Mouse (Mus musculus) neural tube, embryonic 12.5 days (tissue): ENCODE results near the gene Elk4. TPM values are rescaled to one million over a fixed set of nuclear protein-coding genes. Genes with fewer than 3 reads are reported as not detected.

Experiments
- ATAC-seq: fragments of 200-750 bp; cut with Nextera tagmentation; 2 replicates; pipeline ENCODE4 v1.8.0; 2017; ENCODE audit warnings: low read depth, mild to moderate bottlenecking, moderate TSS enrichment, moderate library complexity; ENCODE audit not compliant: low FRiP score
- H3K27ac ChIP-seq: fragments of 300-500 bp; sonication (generic); 2 replicates; pipeline ENCODE4 v1.5.1; 2016
- H3K27me3 ChIP-seq: fragments of 300-500 bp; sonication (generic); replicated peaks from 2 replicates; pipeline ENCODE4 v1.6.1; 2016; ENCODE audit warnings: mild to moderate bottlenecking
- H3K36me3 ChIP-seq: fragments of 300-500 bp; sonication (generic); 2 replicates; pipeline ENCODE4 v1.6.1; 2016; ENCODE audit warnings: mild to moderate bottlenecking
- H3K4me1 ChIP-seq: fragments of 300-500 bp; sonication (generic); 2 replicates; pipeline ENCODE4 v1.6.1; 2016
- H3K4me2 ChIP-seq: fragments of 300-500 bp; sonication (generic); replicated peaks from 2 replicates; pipeline ENCODE4 v1.6.1; 2016; ENCODE audit warnings: mild to moderate bottlenecking
- H3K4me3 ChIP-seq: fragments of 300-500 bp; sonication (generic); 2 replicates; pipeline ENCODE4 v1.5.1; 2016
- H3K9ac ChIP-seq: fragments of 300-500 bp; sonication (generic); 2 replicates; pipeline ENCODE4 v1.6.1; 2016; ENCODE audit warnings: mild to moderate bottlenecking
- H3K9me3 ChIP-seq: fragments of 300-500 bp; sonication (generic); 2 replicates; pipeline ENCODE4 v1.6.1; 2016; ENCODE audit warnings: mild to moderate bottlenecking
- WGBS: fragments of 180-500 bp; shearing (Covaris S2); methylation state at CpG from one replicate; pipeline ENCODE4 v1.1.7; 2016; 5-methylcytosine and 5-hydroxymethylcytosine counted together
- polyA plus RNA-seq: library from polyadenylated mRNA; unstranded; fragments of >200 nt; fragmentation: Nextera tagmentation; extraction: Ambion mirVana; gene quantifications from 2 replicates; pipeline ENCODE4 v1.2.1, GENCODE M21; 2016

Gene Elk4
- polyA plus RNA-seq, 1 experiment from 2014 or later = 16.1 TPM

GRCm38 (mm10) chr1:132028413-132028812, 21.0 kb downstream of the Elk4 start:
- no peak overlapping the region for H3K4me3 ChIP-seq
- H3K4me2 ChIP-seq = no peak overlapping the region
- H3K9ac ChIP-seq = no peak overlapping the region
- peaks cover 55% of the 10 kb centered on the region for H3K36me3 ChIP-seq
- no peak for ATAC-seq
- no peaks in the 10 kb centered on the region for H3K9me3 ChIP-seq
- no peak overlapping the region for H3K27ac ChIP-seq
- H3K27me3 ChIP-seq = no peaks in the 10 kb centered on the region
- no peaks in the 10 kb centered on the region for H3K4me1 ChIP-seq
- 92% methylated on average over 9 of the region's 9 CpGs for WGBS

GRCm38 (mm10) chr1:132030574-132030973, 23.2 kb downstream of the Elk4 start:
- no peak for ATAC-seq
- Histone ChIP-seq H3K27ac (no peak overlapping the region), H3K27me3 (no peaks in the 10 kb centered on the region), H3K4me3 (no peak overlapping the region), H3K9ac (no peak overlapping the region), H3K36me3 (peaks cover 55% of the 10 kb centered on the region), H3K9me3 (no peaks in the 10 kb centered on the region), H3K4me2 (no peak overlapping the region), H3K4me1 (no peaks in the 10 kb centered on the region)
- 69% methylated on average over 2 of the region's 2 CpGs for WGBS

- Histone ChIP-seq H3K27me3 (no peaks in the 10 kb centered on the region), H3K9ac (no peak overlapping the region), H3K4me3 (no peak overlapping the region), H3K9me3 (no peaks in the 10 kb centered on the region), H3K27ac (no peak overlapping the region), H3K4me2 (no peak overlapping the region), H3K36me3 (peaks cover 48% of the 10 kb centered on the region), H3K4me1 (no peaks in the 10 kb centered on the region)
- no peak for ATAC-seq
- 90% methylated on average over 7 of the region's 7 CpGs for WGBS
These were observed 24.8 kb downstream of the Elk4 start for GRCm38 (mm10) chr1:132032172-132032571.

- no peak for ATAC-seq
- Histone ChIP-seq H3K27ac (no peak overlapping the region), H3K4me2 (no peak overlapping the region), H3K27me3 (no peaks in the 10 kb centered on the region), H3K4me3 (no peak overlapping the region), H3K9me3 (no peaks in the 10 kb centered on the region), H3K36me3 (peaks cover 20% of the 10 kb centered on the region), H3K9ac (no peak overlapping the region), H3K4me1 (no peaks in the 10 kb centered on the region)
- 84% methylated on average over 3 of the region's 3 CpGs for WGBS
These were observed 30.3 kb downstream of the Elk4 start for GRCm38 (mm10) chr1:132037746-132038145.

GRCm38 (mm10) chr1:132038753-132039152, 31.3 kb downstream of the Elk4 start:
- Histone ChIP-seq H3K4me1 (no peaks in the 10 kb centered on the region), H3K4me2 (no peak overlapping the region), H3K27ac (no peak overlapping the region), H3K4me3 (no peak overlapping the region), H3K27me3 (no peaks in the 10 kb centered on the region), H3K9me3 (no peaks in the 10 kb centered on the region), H3K9ac (no peak overlapping the region), H3K36me3 (peaks cover 11% of the 10 kb centered on the region; the same call in 1 of the 2 replicates)
- 82% methylated on average over 5 of the region's 5 CpGs for WGBS
- no peak for ATAC-seq

GRCm38 (mm10) chr1:132040201-132040621, 32.8 kb downstream of the Elk4 start:
- H3K36me3 ChIP-seq = peaks cover 3% of the 10 kb centered on the region; the same call in 1 of the 2 replicates
- no peaks in the 10 kb centered on the region for H3K9me3 ChIP-seq
- 75% methylated on average over 9 of the region's 9 CpGs for WGBS
- H3K27me3 ChIP-seq = no peaks in the 10 kb centered on the region
- no peak for ATAC-seq
- H3K4me2 ChIP-seq = no peak overlapping the region
- H3K4me3 ChIP-seq = no peak overlapping the region
- H3K27ac ChIP-seq = no peak overlapping the region
- H3K9ac ChIP-seq = no peak overlapping the region
- no peaks in the 10 kb centered on the region for H3K4me1 ChIP-seq

- WGBS = 86% methylated on average over 4 of the region's 4 CpGs
- Histone ChIP-seq H3K4me1 (no peaks in the 10 kb centered on the region), H3K27ac (no peak overlapping the region), H3K9me3 (no peaks in the 10 kb centered on the region), H3K36me3 (no peaks in the 10 kb centered on the region), H3K4me3 (no peak overlapping the region), H3K9ac (no peak overlapping the region), H3K4me2 (no peak overlapping the region), H3K27me3 (no peaks in the 10 kb centered on the region)
- no peak for ATAC-seq
These were observed 36.4 kb downstream of the Elk4 start for GRCm38 (mm10) chr1:132043759-132044158.

- peak; percentile 44; the same call in 1 of the 2 replicates for ATAC-seq
- no peaks in the 10 kb centered on the region for H3K4me1 ChIP-seq
- no peak overlapping the region for H3K9ac ChIP-seq
- H3K4me3 ChIP-seq = no peak overlapping the region
- no peaks in the 10 kb centered on the region for H3K9me3 ChIP-seq
- no peaks in the 10 kb centered on the region for H3K27me3 ChIP-seq
- H3K4me2 ChIP-seq = no peak overlapping the region
- no peaks in the 10 kb centered on the region for H3K36me3 ChIP-seq
- H3K27ac ChIP-seq = no peak overlapping the region
- 28% methylated on average over 15 of the region's 15 CpGs for WGBS
These were observed 38.8 kb downstream of the Elk4 start for GRCm38 (mm10) chr1:132046143-132046735.

GRCm38 (mm10) chr1:132051746-132052145, 44.3 kb downstream of the Elk4 start:
- no peak for ATAC-seq
- H3K9ac ChIP-seq = no peak overlapping the region
- H3K9me3 ChIP-seq = no peaks in the 10 kb centered on the region
- H3K4me2 ChIP-seq = no peak overlapping the region
- no peak overlapping the region for H3K4me3 ChIP-seq
- no peak overlapping the region for H3K27ac ChIP-seq
- H3K4me1 ChIP-seq = no peaks in the 10 kb centered on the region
- H3K36me3 ChIP-seq = no peaks in the 10 kb centered on the region
- no peaks in the 10 kb centered on the region for H3K27me3 ChIP-seq
- WGBS = 87% methylated on average over 3 of the region's 3 CpGs

GRCm38 (mm10) chr1:132054387-132054786, 47.0 kb downstream of the Elk4 start:
- no peaks in the 10 kb centered on the region for H3K36me3 ChIP-seq
- H3K4me3 ChIP-seq = no peak overlapping the region
- no peak for ATAC-seq
- H3K9ac ChIP-seq = no peak overlapping the region
- no peak overlapping the region for H3K4me2 ChIP-seq
- no peak overlapping the region for H3K27ac ChIP-seq
- no peaks in the 10 kb centered on the region for H3K4me1 ChIP-seq
- H3K9me3 ChIP-seq = no peaks in the 10 kb centered on the region
- 75% methylated on average over 3 of the region's 3 CpGs for WGBS
- H3K27me3 ChIP-seq = no peaks in the 10 kb centered on the region

GRCm38 (mm10) chr1:132055054-132055664, 47.8 kb downstream of the Elk4 start:
- Histone ChIP-seq H3K27me3 (no peaks in the 10 kb centered on the region), H3K4me1 (no peaks in the 10 kb centered on the region), H3K27ac (no peak overlapping the region), H3K4me3 (no peak overlapping the region), H3K9ac (no peak overlapping the region), H3K36me3 (no peaks in the 10 kb centered on the region), H3K9me3 (no peaks in the 10 kb centered on the region), H3K4me2 (no peak overlapping the region)
- ATAC-seq = no peak
- 86% methylated on average over 7 of the region's 7 CpGs for WGBS

GRCm38 (mm10) chr1:132058558-132058957, 51.2 kb downstream of the Elk4 start:
- H3K4me2 ChIP-seq = no peak overlapping the region
- H3K4me1 ChIP-seq = no peaks in the 10 kb centered on the region
- no peak overlapping the region for H3K9ac ChIP-seq
- H3K4me3 ChIP-seq = no peak overlapping the region
- 93% methylated on average over 5 of the region's 5 CpGs for WGBS
- no peak for ATAC-seq
- no peaks in the 10 kb centered on the region for H3K36me3 ChIP-seq
- H3K9me3 ChIP-seq = no peaks in the 10 kb centered on the region
- no peaks in the 10 kb centered on the region for H3K27me3 ChIP-seq
- H3K27ac ChIP-seq = no peak overlapping the region
